Mouse (Mus musculus) frontal cortex, postnatal 36 days (tissue): ENCODE data around the gene Naaladl2.
"Not testable (repeated sequence)": the region's sequence is repeated elsewhere in the genome, so short reads cannot be mapped to it uniquely, and the experiment has no call there.

Experiments
- DNase-seq, 2 experiments: peaks; one replicate each; pipeline ENCODE4 v3.0.0; 2022; ENCODE audit warnings: low spot score in 2 of 2

Naaladl2 gene

DNA sequence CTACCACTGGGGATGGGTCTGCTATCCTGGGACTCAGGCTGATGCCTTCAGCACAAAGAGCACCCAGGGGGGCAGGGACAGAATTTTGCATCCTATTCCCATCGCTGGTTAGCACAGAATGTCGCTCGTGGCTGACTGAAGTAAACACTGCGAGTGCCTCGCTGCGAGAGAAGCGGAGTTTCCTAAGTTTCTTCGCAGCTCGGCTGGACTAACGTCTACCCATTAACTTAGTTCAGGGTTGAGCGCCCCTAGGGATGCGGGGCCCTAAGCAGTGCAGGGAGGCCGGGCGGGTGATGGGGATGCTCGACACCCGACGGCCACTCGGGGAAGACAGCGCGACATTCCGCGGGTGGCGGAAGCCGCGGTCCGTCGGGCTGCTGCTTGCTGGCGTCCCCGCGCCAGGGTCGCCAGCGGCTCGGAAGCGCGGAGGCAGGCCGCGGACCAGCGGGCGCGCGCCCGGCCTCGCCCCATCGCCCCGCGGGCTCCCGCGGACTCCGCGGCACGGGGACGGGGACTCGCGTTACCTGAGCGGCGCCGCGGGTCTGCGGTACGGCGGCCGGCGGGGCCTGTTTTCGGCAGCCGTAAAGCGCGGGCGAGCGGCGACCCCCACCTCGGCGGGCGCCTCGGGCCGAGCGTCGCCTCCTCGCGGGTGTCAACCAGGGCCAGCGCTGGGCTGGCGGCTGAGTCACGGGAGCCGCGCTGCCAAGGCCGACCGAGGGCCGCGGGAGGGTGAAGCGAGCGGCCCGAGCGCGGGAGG, at the start of gene Naaladl2:
Naaladl2 (minus strand) TSS at position 707 of the 757 bp plus-strand sequence.
- DNase-seq = peak; percentile 74 to 76

- no peak for DNase-seq
These were observed 7.7 kb upstream of the Naaladl2 start for GRCm38 (mm10) chr3:25151721-25152120.

DNA sequence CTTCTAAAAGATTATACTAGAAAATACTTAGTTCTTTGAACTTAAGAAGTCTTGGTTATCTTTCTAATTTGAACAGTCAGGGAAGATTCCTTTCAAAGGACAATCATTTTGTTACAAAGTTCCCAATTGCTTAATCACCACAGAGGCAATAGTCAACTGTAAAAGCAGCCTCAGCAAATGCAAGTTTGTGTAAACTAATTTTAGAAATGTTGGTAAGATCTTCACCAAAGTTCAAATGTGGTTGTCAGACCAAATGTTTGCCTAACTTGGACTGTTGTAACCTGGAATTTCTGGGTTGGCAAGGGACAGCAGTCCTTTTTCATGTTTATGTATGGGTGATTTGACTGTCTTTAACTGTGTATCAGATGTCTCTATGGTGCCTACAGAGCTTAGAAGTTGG, 3.2 kb upstream of the Naaladl2 start:
- no peak for DNase-seq

- DNase-seq = peak; percentile 69 to 74
These were observed 1.1 kb upstream of the Naaladl2 start for GRCm38 (mm10) chr3:25144961-25145697.

- DNase-seq = no peak
These were observed 950 bp downstream of the Naaladl2 start for GRCm38 (mm10) chr3:25143111-25143510.

- DNase-seq = peak in 1 of 2 experiments; percentile 40
These were observed 12.2 kb downstream of the Naaladl2 start for GRCm38 (mm10) chr3:25131848-25132247.

- DNase-seq = no peak
These were observed 16.2 kb downstream of the Naaladl2 start for GRCm38 (mm10) chr3:25127864-25128263.

DNA sequence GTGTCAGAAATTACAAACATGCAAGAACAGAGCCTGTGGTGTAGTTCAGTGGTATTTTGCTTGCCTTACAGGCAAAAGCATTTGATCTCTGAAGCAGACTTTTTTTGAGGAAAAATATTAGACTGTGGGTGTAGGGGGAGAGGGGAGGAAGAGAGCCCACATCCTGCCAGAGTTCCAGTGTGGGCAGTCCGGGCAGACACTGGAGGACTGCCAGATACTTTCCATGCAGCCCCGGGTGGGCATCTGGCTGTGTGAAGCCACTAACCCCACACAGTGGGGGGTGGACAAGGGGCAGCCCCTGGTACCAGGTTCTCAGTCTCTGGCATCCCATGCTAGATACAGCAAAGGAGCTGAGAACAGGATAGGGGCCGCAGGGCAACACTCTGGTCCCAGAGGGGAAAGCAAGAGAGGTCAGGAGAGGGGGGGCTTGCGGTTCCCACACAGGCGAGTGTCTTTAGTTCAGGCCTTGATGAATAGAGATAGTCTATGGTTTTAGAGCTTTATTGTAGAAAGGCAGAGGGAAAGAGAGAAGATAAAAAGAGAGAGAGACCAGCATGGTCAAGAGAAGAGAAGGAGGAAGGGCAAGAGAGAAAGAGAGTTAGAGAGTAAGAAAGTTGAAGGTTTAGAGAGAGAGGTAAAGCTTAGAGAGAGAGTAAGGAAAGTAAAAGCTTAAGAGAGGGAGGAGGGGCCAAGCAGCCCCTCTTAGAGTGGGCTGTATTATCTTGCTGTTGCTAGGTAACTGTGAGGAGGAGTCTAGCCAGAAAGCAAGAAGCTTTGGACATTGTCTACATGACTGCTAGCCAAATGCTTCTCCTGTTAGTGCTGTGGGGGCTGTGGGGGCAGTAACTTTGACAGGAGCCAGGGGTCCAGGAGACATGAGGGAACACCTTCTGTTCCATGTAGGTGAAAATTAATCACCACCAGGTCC, 18.9 kb downstream of the Naaladl2 start:
- no peak for DNase-seq

DNA sequence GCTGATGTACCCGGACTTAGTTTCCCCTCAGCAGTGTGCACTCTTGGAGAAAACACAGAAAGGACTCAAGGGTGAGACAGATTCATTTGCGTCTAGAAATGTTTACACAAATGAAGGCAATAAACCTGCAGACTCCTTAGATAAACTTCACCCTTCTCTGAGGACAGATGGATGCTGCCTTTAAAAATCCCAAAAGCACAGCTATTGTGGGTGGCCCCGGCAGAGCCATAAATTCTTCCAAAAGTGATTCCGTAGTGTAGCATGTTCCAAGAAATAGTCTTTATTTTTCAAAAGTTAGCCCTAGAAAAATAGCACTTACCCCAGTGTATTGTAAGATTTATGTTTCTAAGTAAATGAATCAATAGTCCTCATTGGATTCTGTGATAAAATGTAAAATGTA, 31.0 kb downstream of the Naaladl2 start:
- DNase-seq = no peak

DNA sequence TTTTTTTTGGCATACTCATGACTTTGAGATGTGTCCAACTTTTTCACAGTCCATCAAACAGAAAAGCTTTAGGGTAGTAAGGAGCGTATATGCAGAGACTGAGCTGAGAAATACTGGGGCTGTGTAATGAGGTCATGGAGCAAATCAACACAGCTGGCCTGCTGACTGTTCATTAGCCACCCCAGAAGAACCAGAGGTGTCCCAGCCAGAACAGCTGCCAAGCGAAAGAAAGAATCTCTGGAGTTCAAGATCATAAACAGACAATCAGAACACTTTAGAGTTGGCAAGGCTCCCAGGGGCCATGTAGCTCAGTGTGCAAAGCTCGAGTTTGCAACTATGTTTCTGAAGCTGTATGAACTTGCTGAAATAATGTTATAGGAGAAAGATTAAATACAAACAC, 35.1 kb downstream of the Naaladl2 start:
- no peak for DNase-seq

DNA sequence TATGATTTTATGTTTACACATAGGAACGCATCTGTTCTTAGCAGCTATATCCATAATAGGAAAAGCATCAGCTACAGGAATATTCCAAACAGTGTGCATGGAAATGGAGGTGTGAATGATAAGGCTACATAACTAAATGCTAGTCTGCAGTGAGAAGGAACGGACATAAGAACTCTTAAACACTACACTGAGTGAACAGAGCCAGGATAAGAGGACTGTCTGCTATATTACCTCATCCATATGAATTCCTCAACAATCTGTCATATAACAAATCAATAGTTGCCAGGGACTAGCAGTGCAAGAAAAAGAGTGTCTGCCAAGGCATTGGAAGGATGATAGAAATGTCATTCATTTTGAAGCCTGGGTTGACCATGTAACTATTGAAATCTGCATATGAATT, 51.1 kb downstream of the Naaladl2 start:
- DNase-seq = no peak

DNA sequence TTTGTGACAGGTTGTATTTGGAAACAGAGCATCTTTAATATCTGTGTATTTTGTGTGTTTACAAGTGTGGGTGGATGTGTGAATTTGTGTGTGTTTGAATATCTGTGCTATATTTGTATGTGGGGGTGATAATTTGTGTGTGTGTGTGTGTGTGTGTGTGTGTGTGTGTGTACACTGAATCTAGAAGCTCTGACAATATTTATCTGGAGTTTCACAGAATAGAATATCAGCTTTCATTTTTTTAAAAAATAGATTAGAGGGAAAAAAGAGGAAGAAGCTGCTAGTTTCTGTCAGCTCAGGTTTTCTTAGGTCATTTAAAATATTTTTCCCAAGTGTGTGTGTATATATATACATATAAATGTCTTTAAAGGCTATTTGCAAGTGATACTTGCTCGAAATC, 68.3 kb downstream of the Naaladl2 start:
- no peak for DNase-seq

GRCm38 (mm10) chr3:25074266-25074665, 69.8 kb downstream of the Naaladl2 start:
- DNase-seq = no peak

DNA sequence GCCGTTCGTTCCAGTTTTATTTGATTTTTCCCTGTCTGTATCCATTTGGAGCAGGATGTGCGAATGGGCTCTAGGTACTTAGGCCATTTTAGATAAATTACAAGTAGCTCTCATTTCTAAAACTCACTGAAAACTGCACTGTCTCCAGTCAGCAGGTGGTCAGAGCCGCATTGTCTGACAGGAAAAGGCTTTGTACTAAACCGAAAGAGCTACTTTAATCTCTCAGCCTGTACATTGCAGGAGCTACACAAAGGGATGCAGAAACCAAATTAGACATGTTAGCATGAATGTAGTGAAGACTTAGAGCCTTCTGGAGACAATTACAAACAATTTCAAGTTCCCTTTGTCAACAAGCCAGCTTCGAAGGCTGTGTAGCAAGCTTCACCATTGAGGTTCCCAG, 70.2 kb downstream of the Naaladl2 start:
- no peak for DNase-seq

GRCm38 (mm10) chr3:25063217-25063616, 80.8 kb downstream of the Naaladl2 start:
- no peak for DNase-seq

- no peak for DNase-seq
These were observed 91.1 kb downstream of the Naaladl2 start for GRCm38 (mm10) chr3:25052975-25053374.

DNA sequence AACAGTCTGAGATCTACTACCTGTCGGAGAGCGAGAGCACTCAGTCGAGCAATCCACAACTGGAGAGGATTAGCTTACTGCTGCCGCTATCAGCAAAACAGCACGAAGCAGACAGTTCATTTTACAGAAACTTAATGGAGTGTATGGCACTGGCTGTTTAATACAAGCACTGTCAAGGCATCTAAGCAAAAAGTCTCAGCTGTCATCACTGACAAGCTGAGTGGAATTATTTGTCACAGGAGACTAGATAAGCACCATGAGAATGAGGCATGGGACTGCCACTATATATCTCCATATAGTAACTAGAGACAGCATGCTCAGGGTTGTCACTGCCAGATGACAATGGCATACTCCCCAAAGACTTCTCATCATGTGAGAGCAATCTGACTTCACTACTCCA, 124.1 kb downstream of the Naaladl2 start:
- no peak for DNase-seq

GRCm38 (mm10) chr3:25010751-25011150, 133.3 kb downstream of the Naaladl2 start:
- no peak for DNase-seq

GRCm38 (mm10) chr3:25006802-25007201, 137.3 kb downstream of the Naaladl2 start:
- DNase-seq = not testable (repeated sequence)

GRCm38 (mm10) chr3:24992577-24992976, 151.5 kb downstream of the Naaladl2 start:
- DNase-seq = no peak

DNA sequence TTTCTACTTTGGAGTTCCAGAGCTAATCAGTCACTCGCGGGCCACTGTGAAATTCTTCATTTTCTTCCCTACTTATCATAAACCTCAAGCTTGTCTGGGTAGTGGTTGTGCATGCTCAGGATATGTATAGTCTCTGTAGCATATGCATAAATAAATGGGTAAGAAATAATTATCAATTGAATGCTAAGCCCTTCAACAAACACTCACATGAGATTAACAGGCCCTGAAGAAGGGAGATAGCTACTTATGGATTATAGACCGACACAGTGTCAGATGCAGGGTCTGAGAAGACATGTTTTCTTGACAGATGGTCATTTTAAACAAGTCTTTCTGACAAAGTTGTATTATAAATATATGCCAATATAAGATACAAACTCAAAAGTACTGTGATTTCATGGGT, 152.0 kb downstream of the Naaladl2 start:
- no peak for DNase-seq

- DNase-seq = no peak
These were observed 161.9 kb downstream of the Naaladl2 start for GRCm38 (mm10) chr3:24982111-24982510.
